Mouse (Mus musculus): ENCODE data around the gene Kctd2. TPM values are rescaled to one million over a fixed set of nuclear protein-coding genes. Genes with fewer than 3 reads are reported as not detected.

Gene Kctd2
- polyA plus RNA-seq (2015; fragmentation: Illumina TruSeq; extraction: RNeasy Lipid Tissue Mini Kit (QIAGEN cat#74804); ENCODE audit: insufficient read depth, low replicate concordance), result 34.0 TPM

DNA sequence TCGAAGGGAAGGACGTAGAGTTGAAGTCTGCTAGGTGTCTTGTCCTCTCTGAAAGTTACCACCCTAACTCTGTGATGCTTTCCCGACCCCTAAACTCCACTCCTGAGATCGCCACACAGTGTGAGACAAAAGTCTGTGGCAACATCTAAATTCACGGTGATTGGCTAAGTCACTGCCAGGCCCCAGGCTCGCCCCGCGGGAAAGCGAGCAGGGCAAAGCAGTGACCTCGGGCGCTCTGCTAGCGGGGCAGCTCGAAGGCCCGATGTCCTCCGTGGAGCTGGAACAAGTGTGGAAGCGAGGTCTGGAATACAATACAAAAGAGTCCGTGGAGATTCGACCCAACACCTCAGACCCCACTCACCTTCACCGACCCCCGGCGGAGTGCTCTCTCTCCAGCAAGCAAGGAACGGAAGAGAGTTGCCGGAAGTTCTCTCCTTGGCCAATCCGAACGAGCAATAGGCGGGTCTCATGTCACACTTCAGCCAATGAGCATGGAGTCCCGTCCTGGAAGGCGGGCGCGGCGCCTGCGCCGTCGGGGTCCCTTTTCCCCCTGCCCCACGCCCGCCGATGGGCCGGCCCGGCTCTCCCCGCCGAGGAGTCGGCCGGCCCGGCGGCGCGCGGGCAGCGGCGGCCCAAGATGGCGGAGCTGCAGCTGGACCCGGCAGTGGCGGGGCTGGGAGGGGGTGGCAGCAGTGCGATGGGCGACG is at the start of gene Kctd2, which contains the start of gene Atp5h:
Kctd2 (plus strand) TSS at position 598 of the 707 bp plus-strand sequence.
Atp5h (minus strand) TSS at position 432 of the 707 bp plus-strand sequence.

DNA sequence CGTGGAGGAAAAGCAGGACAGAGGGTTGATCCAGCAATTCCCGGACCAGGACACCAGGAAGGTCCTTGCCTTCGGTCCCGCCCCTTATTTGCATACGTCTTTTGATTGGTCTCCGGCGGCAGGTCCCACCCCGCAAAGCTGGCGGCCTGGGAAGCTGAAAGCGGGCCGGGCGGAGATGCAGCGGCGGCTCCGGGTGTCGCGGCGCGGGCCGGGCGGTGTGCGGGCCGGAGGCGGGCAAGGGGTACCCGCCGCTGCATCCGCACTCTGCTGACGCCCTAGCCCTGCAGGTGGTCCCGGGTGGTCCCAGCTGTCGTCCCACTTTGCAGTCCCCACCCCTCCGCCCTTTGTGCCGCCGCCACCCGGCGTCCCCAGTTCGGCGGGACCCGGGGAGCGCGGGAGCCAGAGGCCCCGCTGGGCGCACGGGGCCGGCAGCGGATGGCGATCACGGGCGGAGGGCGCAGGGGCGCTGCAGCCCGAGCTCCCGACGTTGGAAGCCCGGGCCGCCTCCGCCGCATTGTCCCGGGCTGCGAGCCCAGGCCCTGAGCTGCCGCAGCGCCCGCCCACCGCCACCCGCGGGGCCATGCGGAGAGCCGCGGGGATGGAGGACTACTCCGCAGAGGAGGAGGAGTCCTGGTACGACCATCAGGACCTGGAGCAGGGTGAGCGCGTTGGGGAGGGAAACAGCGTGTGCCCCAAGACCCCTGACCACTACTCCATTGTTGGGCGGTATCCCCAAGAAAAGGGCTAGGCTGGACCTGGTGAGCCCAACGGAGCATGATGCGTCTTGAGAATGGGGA is 38.0 kb upstream of the Kctd2 start, which contains the start of gene Cdr2l:
Cdr2l (plus strand) TSS at position 174 of the 797 bp plus-strand sequence.

DNA sequence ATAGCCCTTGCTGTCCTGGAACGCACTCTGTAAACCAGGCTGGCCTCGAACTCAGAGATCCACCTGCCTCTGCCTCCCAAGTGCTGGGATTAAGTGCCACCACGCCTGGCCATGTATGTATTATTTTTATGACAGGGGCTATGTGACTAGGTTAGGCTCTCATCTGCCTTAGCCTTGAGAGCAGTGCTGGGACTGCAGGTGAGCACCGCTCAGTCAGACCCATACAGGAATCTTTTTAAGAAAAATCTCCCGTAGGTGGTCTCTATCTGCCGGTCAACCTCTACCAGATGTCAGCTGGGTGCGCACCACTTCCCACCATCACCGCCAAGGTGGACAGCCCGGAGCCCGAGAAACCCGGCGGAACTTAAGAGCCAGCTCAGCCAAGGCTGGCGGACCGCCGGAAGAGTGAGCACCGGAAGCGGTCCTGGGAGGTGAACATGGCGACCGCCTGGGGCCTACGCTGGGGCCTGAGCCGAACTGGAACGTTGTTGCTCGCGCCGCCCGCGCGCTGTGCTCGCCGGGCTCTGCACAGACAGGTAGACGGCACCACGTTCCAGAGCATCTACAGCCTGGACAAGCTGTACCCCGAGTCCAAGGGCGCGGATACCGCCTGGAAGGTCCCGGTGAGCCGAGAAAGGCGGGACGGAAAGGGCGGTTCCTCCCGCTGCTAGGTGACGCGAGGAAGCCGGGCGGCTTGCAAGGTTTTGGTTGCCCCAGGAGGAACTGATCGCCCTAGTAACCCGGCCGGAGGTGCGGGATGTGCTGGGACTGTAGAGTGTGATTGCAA is 16.4 kb upstream of the Kctd2 start, which contains the start of gene Mrpl58:
Mrpl58 (plus strand) TSS at position 415 of the 787 bp plus-strand sequence.

DNA sequence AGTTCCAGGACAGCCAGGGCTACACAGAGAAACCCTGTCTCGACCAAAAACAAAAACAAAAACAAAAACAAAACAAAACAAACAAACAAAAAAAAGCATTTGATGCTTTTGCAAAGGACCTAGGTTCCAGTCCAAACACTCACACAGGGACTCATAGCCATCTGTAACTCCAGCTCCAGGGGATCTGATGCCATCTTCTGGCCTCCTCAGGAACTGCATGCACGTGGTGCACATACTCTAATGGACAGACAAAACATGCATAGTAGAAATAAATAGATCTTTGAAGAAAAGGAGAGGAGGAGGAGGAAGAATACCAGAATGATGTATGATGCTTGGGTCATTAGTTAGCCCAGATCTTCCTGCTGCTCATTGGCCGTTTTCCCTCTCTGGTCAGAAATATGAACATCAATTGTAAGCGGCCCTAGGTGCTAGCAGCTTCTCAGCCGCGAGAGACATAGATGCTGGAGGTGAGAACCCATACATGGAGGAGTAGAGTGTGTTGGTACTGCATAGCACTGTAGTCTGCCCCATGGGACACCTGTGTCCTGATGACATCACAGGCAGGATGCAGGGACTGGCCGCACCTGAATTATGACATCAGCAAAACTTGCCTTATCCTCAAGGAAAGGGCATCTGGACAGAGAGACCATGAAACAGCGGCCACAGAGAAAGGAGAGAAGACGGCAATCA is 20.1 kb downstream of the Kctd2 start, which contains the start of gene Trim80:
Trim80 (plus strand) TSS at position 640 of the 690 bp plus-strand sequence.

DNA sequence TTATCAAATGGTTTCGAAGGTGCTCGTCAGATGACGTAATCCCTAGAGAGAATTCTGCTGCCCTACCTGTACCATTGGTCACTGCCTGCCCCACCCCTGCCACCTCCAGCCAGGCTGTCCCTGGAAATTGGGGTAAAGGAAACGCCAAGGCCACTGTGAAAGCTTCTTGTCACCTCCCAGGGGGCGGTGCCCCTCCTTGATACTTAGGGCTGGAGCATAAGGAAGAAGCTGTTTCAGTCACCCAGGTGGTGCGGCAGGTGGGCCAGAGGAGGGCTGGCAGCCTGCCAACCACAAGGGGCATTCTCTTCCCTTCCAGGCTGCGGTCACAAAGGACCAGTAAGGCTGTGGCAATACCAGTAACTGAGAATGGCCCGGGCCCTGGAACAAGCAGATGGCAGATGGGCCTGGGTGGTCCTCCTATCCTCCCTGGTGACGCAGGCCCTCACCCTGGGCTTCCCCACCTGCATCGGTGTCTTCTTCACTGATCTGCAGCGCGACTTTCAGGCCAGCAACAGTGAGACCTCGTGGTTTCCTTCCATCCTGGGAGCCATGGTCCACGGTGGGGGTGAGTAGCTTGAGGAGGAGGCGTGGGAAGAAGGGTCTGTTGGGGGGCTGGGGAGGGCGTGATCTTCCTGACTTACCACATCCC is 42.4 kb downstream of the Kctd2 start, which contains the start of gene Slc16a5:
Slc16a5 (plus strand) TSS at position 232 of the 649 bp plus-strand sequence.

DNA sequence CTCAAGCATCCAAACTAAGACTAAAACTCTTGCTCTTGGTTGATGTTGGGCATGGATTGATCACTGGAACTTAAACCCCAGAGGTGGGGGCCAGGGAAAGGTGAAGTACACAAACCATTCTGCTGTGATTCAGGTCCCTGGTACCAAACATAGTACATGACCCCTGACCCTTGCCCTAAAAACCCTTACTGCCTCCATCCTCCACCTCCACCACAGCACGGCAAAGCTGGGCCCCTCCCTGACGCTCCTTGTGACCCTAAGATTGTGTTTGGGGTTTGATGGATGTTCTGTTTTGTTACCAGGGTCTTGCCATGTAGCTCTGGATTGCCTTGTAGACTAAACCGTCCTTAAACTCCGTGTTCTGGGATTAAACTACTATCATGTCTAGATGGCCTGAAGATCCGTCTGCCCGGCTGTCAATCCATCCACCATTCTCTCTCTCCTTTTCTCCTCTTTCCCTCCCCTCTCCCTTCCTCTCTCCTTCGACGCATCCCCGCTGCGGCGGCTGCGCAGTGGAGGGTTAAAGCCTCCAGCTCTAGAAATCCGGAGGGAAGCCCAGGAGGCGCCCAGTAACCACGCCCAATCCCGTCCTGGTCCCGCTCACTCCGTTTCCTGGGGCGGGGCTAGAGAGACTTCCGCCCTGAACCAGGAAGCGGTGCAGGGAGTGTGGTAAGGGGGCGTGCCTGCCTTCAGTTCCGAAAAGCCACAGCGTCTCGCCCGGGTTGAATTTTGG is 55.3 kb downstream of the Kctd2 start, which contains the start of gene Armc7:
Armc7 (plus strand) TSS at position 643 of the 733 bp plus-strand sequence.

Other genes starting within 250 kb of the Kctd2 start
- gene Tmem104, start 232.6 kb upstream of the Kctd2 start, polyA plus RNA-seq (2015; fragmentation: Illumina TruSeq; extraction: RNeasy Lipid Tissue Mini Kit (QIAGEN cat#74804); ENCODE audit: insufficient read depth, low replicate concordance), result 2.9 TPM
- 16.0 TPM for gene Nat9, start 232.3 kb upstream of the Kctd2 start, polyA plus RNA-seq (2015; fragmentation: Illumina TruSeq; extraction: RNeasy Lipid Tissue Mini Kit (QIAGEN cat#74804); ENCODE audit: insufficient read depth, low replicate concordance)
- gene Grin2c, start 152.9 kb upstream of the Kctd2 start, polyA plus RNA-seq (2015; fragmentation: Illumina TruSeq; extraction: RNeasy Lipid Tissue Mini Kit (QIAGEN cat#74804); ENCODE audit: insufficient read depth, low replicate concordance), result 1.3 TPM
- 13.0 TPM for gene Fdxr, start 143.1 kb upstream of the Kctd2 start, polyA plus RNA-seq (2015; fragmentation: Illumina TruSeq; extraction: RNeasy Lipid Tissue Mini Kit (QIAGEN cat#74804); ENCODE audit: insufficient read depth, low replicate concordance)
- gene Fads6, start 122.5 kb upstream of the Kctd2 start, polyA plus RNA-seq (2015; fragmentation: Illumina TruSeq; extraction: RNeasy Lipid Tissue Mini Kit (QIAGEN cat#74804); ENCODE audit: insufficient read depth, low replicate concordance), result 1.5 TPM
- gene Otop2, start 113.0 kb upstream of the Kctd2 start, polyA plus RNA-seq (2015; fragmentation: Illumina TruSeq; extraction: RNeasy Lipid Tissue Mini Kit (QIAGEN cat#74804); ENCODE audit: insufficient read depth, low replicate concordance), result not detected
- gene Ush1g, start 98.1 kb upstream of the Kctd2 start, polyA plus RNA-seq (2015; fragmentation: Illumina TruSeq; extraction: RNeasy Lipid Tissue Mini Kit (QIAGEN cat#74804); ENCODE audit: insufficient read depth, low replicate concordance), result 1.3 TPM
- gene Otop3, start 85.4 kb upstream of the Kctd2 start, polyA plus RNA-seq (2015; fragmentation: Illumina TruSeq; extraction: RNeasy Lipid Tissue Mini Kit (QIAGEN cat#74804); ENCODE audit: insufficient read depth, low replicate concordance), result not detected
- 6.4 TPM for gene Hid1, start 52.4 kb upstream of the Kctd2 start, polyA plus RNA-seq (2015; fragmentation: Illumina TruSeq; extraction: RNeasy Lipid Tissue Mini Kit (QIAGEN cat#74804); ENCODE audit: insufficient read depth, low replicate concordance)
- gene Cdr2l, start 38.2 kb upstream of the Kctd2 start, polyA plus RNA-seq (2015; fragmentation: Illumina TruSeq; extraction: RNeasy Lipid Tissue Mini Kit (QIAGEN cat#74804); ENCODE audit: insufficient read depth, low replicate concordance), result 3.0 TPM
- gene Mrpl58, start 16.4 kb upstream of the Kctd2 start, polyA plus RNA-seq (2015; fragmentation: Illumina TruSeq; extraction: RNeasy Lipid Tissue Mini Kit (QIAGEN cat#74804); ENCODE audit: insufficient read depth, low replicate concordance), result 64.5 TPM
- 558 TPM for gene Atp5h, start 166 bp upstream of the Kctd2 start, polyA plus RNA-seq (2015; fragmentation: Illumina TruSeq; extraction: RNeasy Lipid Tissue Mini Kit (QIAGEN cat#74804); ENCODE audit: insufficient read depth, low replicate concordance)
- not detected for gene Trim80, start 20.4 kb downstream of the Kctd2 start, polyA plus RNA-seq (2015; fragmentation: Illumina TruSeq; extraction: RNeasy Lipid Tissue Mini Kit (QIAGEN cat#74804); ENCODE audit: insufficient read depth, low replicate concordance)
- 6.9 TPM for gene Slc16a5, start 42.3 kb downstream of the Kctd2 start, polyA plus RNA-seq (2015; fragmentation: Illumina TruSeq; extraction: RNeasy Lipid Tissue Mini Kit (QIAGEN cat#74804); ENCODE audit: insufficient read depth, low replicate concordance)
- gene Armc7, start 55.5 kb downstream of the Kctd2 start, polyA plus RNA-seq (2015; fragmentation: Illumina TruSeq; extraction: RNeasy Lipid Tissue Mini Kit (QIAGEN cat#74804); ENCODE audit: insufficient read depth, low replicate concordance), result 16.0 TPM
- 60.8 TPM for gene Nt5c, start 71.7 kb downstream of the Kctd2 start, polyA plus RNA-seq (2015; fragmentation: Illumina TruSeq; extraction: RNeasy Lipid Tissue Mini Kit (QIAGEN cat#74804); ENCODE audit: insufficient read depth, low replicate concordance)
- 133 TPM for gene Jpt1, start 94.3 kb downstream of the Kctd2 start, polyA plus RNA-seq (2015; fragmentation: Illumina TruSeq; extraction: RNeasy Lipid Tissue Mini Kit (QIAGEN cat#74804); ENCODE audit: insufficient read depth, low replicate concordance)
- gene Sumo2, start 116.1 kb downstream of the Kctd2 start, polyA plus RNA-seq (2015; fragmentation: Illumina TruSeq; extraction: RNeasy Lipid Tissue Mini Kit (QIAGEN cat#74804); ENCODE audit: insufficient read depth, low replicate concordance), result 663 TPM
- 89.0 TPM for gene Nup85, start 144.3 kb downstream of the Kctd2 start, polyA plus RNA-seq (2015; fragmentation: Illumina TruSeq; extraction: RNeasy Lipid Tissue Mini Kit (QIAGEN cat#74804); ENCODE audit: insufficient read depth, low replicate concordance)
- 23.8 TPM for gene Mrps7, start 183.8 kb downstream of the Kctd2 start, polyA plus RNA-seq (2015; fragmentation: Illumina TruSeq; extraction: RNeasy Lipid Tissue Mini Kit (QIAGEN cat#74804); ENCODE audit: insufficient read depth, low replicate concordance)
- 52.1 TPM for gene Gga3, start 183.9 kb downstream of the Kctd2 start, polyA plus RNA-seq (2015; fragmentation: Illumina TruSeq; extraction: RNeasy Lipid Tissue Mini Kit (QIAGEN cat#74804); ENCODE audit: insufficient read depth, low replicate concordance)
- 145 TPM for gene Mif4gd, start 192.8 kb downstream of the Kctd2 start, polyA plus RNA-seq (2015; fragmentation: Illumina TruSeq; extraction: RNeasy Lipid Tissue Mini Kit (QIAGEN cat#74804); ENCODE audit: insufficient read depth, low replicate concordance)
- 58.5 TPM for gene Slc25a19, start 208.2 kb downstream of the Kctd2 start, polyA plus RNA-seq (2015; fragmentation: Illumina TruSeq; extraction: RNeasy Lipid Tissue Mini Kit (QIAGEN cat#74804); ENCODE audit: insufficient read depth, low replicate concordance)

All from spleen, adult 10 weeks (tissue).